Mouse (Mus musculus): ENCODE data around the gene Smg7.

DNA sequence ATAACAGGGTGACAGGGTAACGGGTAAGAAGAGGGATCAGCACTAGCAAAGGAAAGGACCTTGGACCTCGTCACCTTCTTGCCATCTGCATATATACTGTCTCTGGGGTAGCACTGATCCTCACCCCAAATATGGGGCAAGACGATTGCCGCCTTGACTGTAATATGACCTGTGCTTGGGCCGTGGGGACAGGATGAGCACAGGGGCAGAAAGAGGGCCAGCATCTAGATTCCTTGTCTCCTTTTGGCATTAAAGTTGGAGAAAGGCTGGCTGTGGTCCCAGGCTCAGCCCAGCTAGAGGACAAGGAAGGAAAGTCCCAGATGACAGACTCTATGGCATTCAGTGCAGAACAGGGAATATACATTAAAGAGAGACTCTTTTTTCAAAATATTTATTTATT is 76.0 kb downstream of the Smg7 start:
- TF ChIP-seq NRF1 (IDR thresholded peaks at IDR 0.05; ENCODE audit: insufficient read depth, low read depth, low read length, poor library complexity, severe bottlenecking), result no peak
- TF ChIP-seq POLR2AphosphoS5 (IDR thresholded peaks at IDR 0.05; ENCODE audit: borderline replicate concordance, low read depth, low read length), result no peak
- no peak for TF ChIP-seq NELFE (IDR thresholded peaks at IDR 0.05; ENCODE audit: low read depth, low read length)
- no peak for TF ChIP-seq MEF2A (IDR thresholded peaks at IDR 0.05; ENCODE audit: extremely low read depth, insufficient replicate concordance, low read depth, low read length, poor library complexity, severe bottlenecking)
- no peak for TF ChIP-seq EP300 (IDR thresholded peaks at IDR 0.05; ENCODE audit: low read depth in 1 of 2, low read length in 2 of 2)
- TF ChIP-seq KAT2A (conservative IDR thresholded peaks at IDR 0.05; ENCODE audit: low read depth, low read length), result no peak
- no peak for TF ChIP-seq TAL1 (IDR thresholded peaks at IDR 0.05; ENCODE audit: low read length)

Data from MEL (cell line).